Mouse (Mus musculus) liver, adult 2 months (tissue): ENCODE data around the gene Casp9.

Experiments
- CTCF ChIP-seq: fragments of 200-500 bp; IDR thresholded peaks from 2 replicates; pipeline ENCODE4 v1.5.1; 2011; ENCODE audit warnings: low read depth, low read length, control low read depth
- POLR2A ChIP-seq: fragments of 200-500 bp; IDR thresholded peaks from 2 replicates; pipeline ENCODE4 v1.6.1; 2011; ENCODE audit warnings: low read length, control low read depth; ENCODE audit not compliant: insufficient read depth; ENCODE audit errors: extremely low read depth

DNA sequence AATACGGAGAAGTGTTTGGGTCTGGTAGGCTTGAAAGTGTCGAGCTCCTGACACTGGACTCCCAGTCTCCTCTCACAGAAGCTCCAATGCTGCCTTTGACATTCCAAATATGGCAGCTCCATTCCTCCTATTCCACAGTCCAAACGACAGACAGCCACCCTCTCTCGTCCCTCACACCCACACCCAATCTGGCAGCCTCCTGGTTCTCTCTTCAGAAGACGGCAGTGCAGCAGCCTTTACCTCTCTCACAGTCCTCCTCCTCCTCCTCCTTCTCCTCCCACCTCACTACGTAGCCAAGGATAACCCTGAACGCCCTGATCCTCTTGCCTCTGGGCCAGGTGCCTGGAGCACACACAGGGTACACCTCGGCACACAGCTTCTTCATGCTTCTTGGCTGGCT, 13.6 kb upstream of the Casp9 start:
- no peak for TF ChIP-seq POLR2A
- TF ChIP-seq CTCF: no peak
